Mouse (Mus musculus) bone marrow macrophage, adult 2 months (primary cell): ENCODE data around the gene Etv3. TPM values are rescaled to one million over a fixed set of nuclear protein-coding genes. Genes with fewer than 3 reads are reported as not detected.
"Not testable (repeated sequence)": the region's sequence is repeated elsewhere in the genome, so short reads cannot be mapped to it uniquely, and the experiment has no call there.

Experiments used
- H3K27ac ChIP-seq: 2 replicates; pipeline ENCODE4 v1.5.1; 2012; ENCODE audit warnings: low read depth, low read length; ENCODE audit not compliant: insufficient read depth
- H3K4me1 ChIP-seq: 2 replicates; pipeline ENCODE4 v1.6.1; 2012; ENCODE audit warnings: low read length; ENCODE audit not compliant: control insufficient read depth, insufficient read depth
- H3K4me3 ChIP-seq: 2 replicates; pipeline ENCODE4 v1.5.1; 2012; ENCODE audit warnings: mild to moderate bottlenecking, low read length, moderate library complexity; ENCODE audit not compliant: insufficient read depth
- CTCF ChIP-seq: IDR thresholded peaks from 2 replicates; pipeline ENCODE4 v1.5.1; 2012; ENCODE audit warnings: low read depth, mild to moderate bottlenecking, low read length, moderate library complexity
- POLR2A ChIP-seq: IDR thresholded peaks from 2 replicates; pipeline ENCODE4 v1.6.1; 2012; ENCODE audit warnings: mild to moderate bottlenecking, low read depth, low read length, borderline replicate concordance
- polyA plus RNA-seq: library from polyadenylated mRNA; stranded (reverse); fragments of >200 nt; gene quantifications from 2 replicates; pipeline ENCODE4 v1.2.4, GENCODE M21; 2012; ENCODE audit not compliant: missing spikeins, insufficient read depth, insufficient read length

Etv3 gene
- polyA plus RNA-seq, 1 experiment: 59.6 TPM

GRCm38 (mm10) chr3:87538034-87538433, 12.8 kb downstream of the Etv3 start:
- TF ChIP-seq POLR2A (no peak), CTCF (no peak)
- H3K4me1 ChIP-seq: peaks cover 2% of the 10 kb centered on the region; the same call in 1 of the 2 replicates
- no peak overlapping the region for H3K4me3 ChIP-seq
- H3K27ac ChIP-seq: no peak overlapping the region

GRCm38 (mm10) chr3:87540028-87540675, 14.9 kb downstream of the Etv3 start:
- H3K4me1 ChIP-seq: peaks cover 2% of the 10 kb centered on the region; the same call in 1 of the 2 replicates
- H3K4me3 ChIP-seq: no peak overlapping the region
- H3K27ac ChIP-seq: no peak overlapping the region
- TF ChIP-seq POLR2A (no peak), CTCF (no peak)

GRCm38 (mm10) chr3:87540714-87541113, 15.5 kb downstream of the Etv3 start:
- Histone ChIP-seq H3K4me3 (no peak overlapping the region), H3K4me1 (peaks cover 2% of the 10 kb centered on the region; the same call in 1 of the 2 replicates), H3K27ac (no peak overlapping the region)

GRCm38 (mm10) chr3:87542481-87543215, 17.4 kb downstream of the Etv3 start:
- Histone ChIP-seq H3K4me3 (no peak overlapping the region), H3K4me1 (peaks cover 2% of the 10 kb centered on the region; the same call in 1 of the 2 replicates), H3K27ac (no peak overlapping the region)
- no peak for TF ChIP-seq CTCF
- no peak for TF ChIP-seq POLR2A

More at GRCm38 (mm10) chr3:87540714-87541113, 15.5 kb downstream of the Etv3 start:
- no peak for TF ChIP-seq POLR2A

GRCm38 (mm10) chr3:87545554-87545953, 20.3 kb downstream of the Etv3 start:
- Histone ChIP-seq H3K27ac (no peak overlapping the region), H3K4me1 (no peaks in the 10 kb centered on the region), H3K4me3 (no peak overlapping the region)
- TF ChIP-seq POLR2A: no peak
- TF ChIP-seq CTCF: no peak

GRCm38 (mm10) chr3:87546291-87546721, 21.1 kb downstream of the Etv3 start:
- no peak overlapping the region for H3K27ac ChIP-seq
- no peak overlapping the region for H3K4me3 ChIP-seq
- no peaks in the 10 kb centered on the region for H3K4me1 ChIP-seq
- no peak for TF ChIP-seq CTCF
- TF ChIP-seq POLR2A: no peak

- H3K4me3 ChIP-seq: no peak overlapping the region
Measured at GRCm38 (mm10) chr3:87549908-87550307, 24.7 kb downstream of the Etv3 start.

GRCm38 (mm10) chr3:87552327-87552726, 27.1 kb downstream of the Etv3 start:
- no peak overlapping the region for H3K27ac ChIP-seq
- TF ChIP-seq POLR2A (no peak), CTCF (no peak)
- no peaks in the 10 kb centered on the region for H3K4me1 ChIP-seq
- no peak overlapping the region for H3K4me3 ChIP-seq

More at GRCm38 (mm10) chr3:87549908-87550307, 24.7 kb downstream of the Etv3 start:
- TF ChIP-seq POLR2A: no peak
- no peak for TF ChIP-seq CTCF
- no peak overlapping the region for H3K27ac ChIP-seq
- no peaks in the 10 kb centered on the region for H3K4me1 ChIP-seq

GRCm38 (mm10) chr3:87553196-87553935, 28.2 kb downstream of the Etv3 start:
- no peak overlapping the region for H3K4me3 ChIP-seq
- no peaks in the 10 kb centered on the region for H3K4me1 ChIP-seq
- TF ChIP-seq POLR2A (no peak), CTCF (no peak)
- no peak overlapping the region for H3K27ac ChIP-seq

GRCm38 (mm10) chr3:87554859-87555258, 29.7 kb downstream of the Etv3 start:
- H3K4me3 ChIP-seq, H3K27ac ChIP-seq, H3K4me1 ChIP-seq: not testable (repeated sequence)
